Mouse (Mus musculus) bone marrow, adult 2 months (tissue): ENCODE data around the gene Vps37d.

ENCODE experiments used
- CTCF ChIP-seq: fragments of 200-500 bp; IDR thresholded peaks from 2 replicates; pipeline ENCODE4 v1.5.1; 2011; ENCODE audit warnings: low read length, control low read depth; ENCODE audit not compliant: control insufficient read depth, insufficient read depth
- POLR2A ChIP-seq: fragments of 200-500 bp; IDR thresholded peaks from 2 replicates; pipeline ENCODE4 v1.6.1; 2011; ENCODE audit warnings: low read depth, mild to moderate bottlenecking, control low read depth, low read length, borderline replicate concordance; ENCODE audit not compliant: control insufficient read depth

- no peak for TF ChIP-seq CTCF
- TF ChIP-seq POLR2A = no peak
These were observed 31.0 kb upstream of the Vps37d start for GRCm38 (mm10) chr5:135109017-135109416.
